Mouse (Mus musculus) bone marrow macrophage, adult 2 months (primary cell): ENCODE measurements around the gene Slc47a1. TPM values are rescaled to one million over a fixed set of nuclear protein-coding genes. Genes with fewer than 3 reads are reported as not detected.

ENCODE experiments used
- H3K27ac ChIP-seq: 2 replicates; pipeline ENCODE4 v1.5.1; 2012; ENCODE audit warnings: low read depth, low read length; ENCODE audit not compliant: insufficient read depth
- H3K4me1 ChIP-seq: 2 replicates; pipeline ENCODE4 v1.6.1; 2012; ENCODE audit warnings: low read length; ENCODE audit not compliant: control insufficient read depth, insufficient read depth
- H3K4me3 ChIP-seq: 2 replicates; pipeline ENCODE4 v1.5.1; 2012; ENCODE audit warnings: mild to moderate bottlenecking, low read length, moderate library complexity; ENCODE audit not compliant: insufficient read depth
- CTCF ChIP-seq: IDR thresholded peaks from 2 replicates; pipeline ENCODE4 v1.5.1; 2012; ENCODE audit warnings: low read depth, mild to moderate bottlenecking, low read length, moderate library complexity
- POLR2A ChIP-seq: IDR thresholded peaks from 2 replicates; pipeline ENCODE4 v1.6.1; 2012; ENCODE audit warnings: mild to moderate bottlenecking, low read depth, low read length, borderline replicate concordance
- polyA plus RNA-seq: library from polyadenylated mRNA; stranded (reverse); fragments of >200 nt; gene quantifications from 2 replicates; pipeline ENCODE4 v1.2.4, GENCODE M21; 2012; ENCODE audit not compliant: missing spikeins, insufficient read depth, insufficient read length

Gene Slc47a1
- polyA plus RNA-seq, 1 experiment: not detected

- H3K4me1 ChIP-seq: peaks cover 12% of the 10 kb centered on the region
- H3K27ac ChIP-seq: no peak overlapping the region
- no peak for TF ChIP-seq CTCF
- TF ChIP-seq POLR2A: no peak
- H3K4me3 ChIP-seq: no peak overlapping the region
These were observed 3.1 kb upstream of the Slc47a1 start for GRCm38 (mm10) chr11:61381272-61381671.

DNA sequence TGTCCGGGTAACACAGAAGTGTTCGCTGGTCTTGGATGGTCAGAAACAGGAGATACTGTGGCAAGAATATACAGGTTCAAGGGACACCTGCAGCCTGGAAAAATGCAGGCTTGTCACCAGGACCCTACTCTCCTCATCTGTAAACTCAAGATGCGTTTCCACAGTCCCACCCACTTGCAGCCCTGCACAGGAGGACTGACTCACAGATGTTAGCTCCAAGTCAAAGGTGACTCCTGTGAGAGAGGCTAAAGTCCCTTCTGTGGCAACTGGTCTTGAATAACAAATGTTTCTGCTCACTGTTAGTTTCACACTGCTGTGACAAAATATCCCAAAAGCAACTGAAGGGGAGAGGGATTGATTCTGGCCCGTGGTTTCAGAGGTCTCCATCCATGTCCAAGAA is 506 bp upstream of the Slc47a1 start:
- Histone ChIP-seq H3K27ac (no peak overlapping the region), H3K4me1 (peaks cover 12% of the 10 kb centered on the region), H3K4me3 (no peak overlapping the region)
- TF ChIP-seq CTCF (no peak), POLR2A (no peak)

DNA sequence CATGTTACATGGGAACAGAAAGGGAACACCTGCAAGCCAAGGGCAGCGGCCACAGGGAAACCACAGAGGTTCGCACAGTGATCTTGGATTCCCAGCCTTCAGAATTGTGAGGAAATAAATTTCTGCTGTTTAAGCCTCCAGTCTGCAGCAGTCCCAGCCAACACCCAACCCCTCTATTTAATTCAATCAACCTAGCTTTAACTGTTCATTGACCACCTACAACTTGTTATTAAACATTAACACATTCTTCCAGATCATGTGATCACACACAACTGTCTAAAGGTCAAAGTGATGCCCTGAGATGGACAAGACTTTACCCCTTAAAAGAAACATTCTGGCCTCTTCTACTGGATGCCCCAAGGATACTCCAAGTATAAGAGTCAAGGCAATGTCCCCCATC is 9.5 kb downstream of the Slc47a1 start:
- Histone ChIP-seq H3K27ac (no peak overlapping the region), H3K4me3 (no peak overlapping the region), H3K4me1 (no peaks in the 10 kb centered on the region)
- TF ChIP-seq CTCF (no peak), POLR2A (no peak)

DNA sequence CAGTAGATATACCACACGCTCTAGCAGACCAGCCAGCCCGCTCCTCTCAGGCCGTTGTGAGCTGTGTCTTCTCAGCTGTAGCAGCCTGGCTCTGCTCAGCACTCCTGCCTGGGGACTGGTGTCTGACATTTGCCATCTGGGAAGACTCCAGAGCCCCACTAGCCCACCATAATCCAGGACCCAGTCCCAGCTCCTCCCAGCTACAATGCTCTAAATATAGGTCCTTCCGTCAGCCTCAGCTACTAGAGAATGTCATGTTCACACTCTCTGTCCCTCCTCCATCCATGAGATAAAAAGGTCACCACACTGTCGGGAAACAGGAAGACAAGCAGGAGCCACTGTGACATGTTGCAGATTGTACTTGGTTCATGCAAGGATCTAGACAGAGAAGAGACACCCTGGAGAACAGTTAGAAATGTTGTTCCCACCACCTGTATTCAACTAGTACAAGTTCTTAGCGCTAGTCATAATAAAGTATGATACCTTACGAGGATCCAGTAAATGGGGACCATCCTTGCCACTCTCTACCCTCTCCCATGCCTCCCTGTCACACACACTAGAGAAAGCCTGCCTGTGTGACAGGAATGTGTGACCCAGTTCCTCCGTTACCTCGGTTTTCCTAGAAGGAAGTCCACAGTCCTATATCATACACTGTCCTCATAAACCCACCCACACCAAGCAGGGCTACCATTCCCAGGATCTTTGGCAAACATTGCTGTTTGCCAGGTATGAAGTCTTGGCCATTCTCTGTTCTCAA is 11.4 kb downstream of the Slc47a1 start:
- H3K4me3 ChIP-seq: no peak overlapping the region
- no peaks in the 10 kb centered on the region for H3K4me1 ChIP-seq
- TF ChIP-seq CTCF (no peak), POLR2A (no peak)
- no peak overlapping the region for H3K27ac ChIP-seq

DNA sequence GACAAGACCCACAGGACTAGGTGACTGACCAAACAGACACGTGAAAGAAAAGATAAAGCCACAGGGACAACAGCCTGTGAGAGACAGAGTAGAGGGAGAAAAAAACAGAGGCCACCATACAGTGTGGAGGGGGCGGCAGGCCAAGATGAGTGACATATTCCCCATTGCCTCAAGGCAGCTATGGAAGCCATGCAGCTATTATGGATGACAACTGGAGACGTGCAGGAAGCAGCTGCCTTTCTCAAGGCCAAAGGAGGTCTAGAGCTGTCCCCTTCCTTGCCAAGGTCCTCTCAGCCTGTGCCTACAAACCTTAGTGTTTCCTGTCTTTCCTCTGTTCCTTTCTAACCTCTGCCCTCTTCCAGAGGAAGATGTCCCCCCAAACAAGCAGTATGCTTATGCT is 12.2 kb downstream of the Slc47a1 start:
- no peak overlapping the region for H3K27ac ChIP-seq
- H3K4me1 ChIP-seq: no peaks in the 10 kb centered on the region
- no peak overlapping the region for H3K4me3 ChIP-seq
- no peak for TF ChIP-seq POLR2A
- TF ChIP-seq CTCF: no peak

DNA sequence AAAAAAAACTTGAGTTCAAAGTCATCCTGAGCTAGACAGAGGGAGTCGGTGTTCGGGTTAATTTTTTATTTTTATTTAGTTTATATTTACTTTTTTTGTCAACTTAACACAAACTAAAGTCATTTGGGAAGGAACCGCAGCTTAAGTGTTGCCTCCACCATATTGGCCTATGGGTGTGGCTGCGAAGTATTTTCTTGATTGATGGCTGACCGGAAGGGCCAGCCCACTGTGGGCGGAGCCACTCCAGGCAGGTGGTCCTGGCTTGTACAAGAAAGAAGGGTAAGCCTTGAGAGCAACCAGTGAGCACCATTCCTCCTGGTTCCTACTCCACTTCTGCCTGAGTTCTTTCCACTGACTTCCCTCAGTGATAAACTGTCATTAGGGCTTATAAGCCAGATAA is 14.0 kb downstream of the Slc47a1 start:
- Histone ChIP-seq H3K4me3 (no peak overlapping the region), H3K27ac (no peak overlapping the region), H3K4me1 (no peaks in the 10 kb centered on the region)
- TF ChIP-seq POLR2A (no peak), CTCF (no peak)

DNA sequence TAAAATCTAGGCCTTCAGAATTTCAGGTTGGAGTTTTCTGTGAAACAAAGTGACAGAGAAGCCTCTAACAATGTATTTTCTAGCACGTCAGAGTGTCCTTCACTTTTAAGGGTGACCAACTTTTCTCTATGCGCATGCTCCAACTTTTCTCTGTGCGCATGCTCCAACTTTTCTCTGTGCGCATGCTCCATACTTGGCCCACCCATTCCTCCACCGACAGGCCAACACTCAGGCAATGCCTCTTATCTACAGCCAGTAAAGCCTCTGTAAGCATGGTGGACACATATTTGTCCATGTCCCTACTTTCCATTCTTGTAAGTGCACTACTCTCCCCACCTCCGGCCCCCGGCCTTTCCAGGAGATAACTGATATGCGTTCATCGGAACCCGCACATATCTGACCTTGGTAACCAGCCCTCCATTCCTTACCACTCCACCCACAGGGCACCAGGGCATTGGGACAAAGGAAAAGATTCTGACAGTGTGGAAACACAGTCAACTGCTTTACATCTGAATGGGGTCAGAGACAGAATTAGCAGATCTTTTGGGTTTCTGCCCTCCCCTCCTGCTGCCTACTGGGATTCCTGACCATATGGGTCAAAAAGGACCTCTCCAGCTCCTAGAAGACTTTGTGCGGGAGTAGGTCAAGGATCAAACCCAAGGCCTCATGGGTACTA is 16.5 kb downstream of the Slc47a1 start:
- TF ChIP-seq POLR2A: no peak
- Histone ChIP-seq H3K4me3 (no peak overlapping the region), H3K27ac (no peak overlapping the region), H3K4me1 (no peaks in the 10 kb centered on the region)

DNA sequence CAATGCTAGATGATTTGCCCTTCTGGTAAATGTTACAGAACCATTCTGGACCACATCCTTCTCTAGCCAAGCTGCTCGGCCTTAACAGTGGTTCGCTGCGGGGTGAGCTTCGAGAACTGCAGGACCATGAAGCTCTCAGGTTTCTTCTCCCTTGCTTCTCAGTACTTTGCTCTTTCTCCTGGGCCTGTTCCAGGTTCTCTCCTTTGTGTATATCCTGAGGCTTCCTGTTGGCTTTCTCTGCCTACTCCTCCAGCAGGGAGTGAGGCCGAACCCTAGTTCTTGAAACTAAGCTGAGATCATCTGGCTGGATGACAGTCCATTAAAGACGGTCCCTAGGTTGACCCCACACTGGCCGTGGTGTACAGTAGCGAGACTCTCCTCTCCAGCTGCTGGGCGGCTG is 21.5 kb downstream of the Slc47a1 start:
- TF ChIP-seq CTCF (no peak), POLR2A (no peak)
- Histone ChIP-seq H3K4me3 (no peak overlapping the region), H3K27ac (no peak overlapping the region), H3K4me1 (no peaks in the 10 kb centered on the region)

GRCm38 (mm10) chr11:61356111-61356510 is 22.0 kb downstream of the Slc47a1 start:
- Histone ChIP-seq H3K4me3 (no peak overlapping the region), H3K27ac (no peak overlapping the region), H3K4me1 (no peaks in the 10 kb centered on the region)
- TF ChIP-seq CTCF (no peak), POLR2A (no peak)

GRCm38 (mm10) chr11:61355351-61355750 is 22.8 kb downstream of the Slc47a1 start:
- Histone ChIP-seq H3K4me1 (no peaks in the 10 kb centered on the region), H3K27ac (no peak overlapping the region), H3K4me3 (no peak overlapping the region)
- TF ChIP-seq CTCF: no peak
- no peak for TF ChIP-seq POLR2A
